Mouse (Mus musculus) C2C12 (cell line): ENCODE results near the gene Slc29a4. TPM values are rescaled to one million over a fixed set of nuclear protein-coding genes. Genes with fewer than 3 reads are reported as not detected.

Experiments
- H3K27me3 ChIP-seq: one replicate; pipeline ENCODE4 v1.6.1; 2011; ENCODE audit not compliant: control insufficient read depth, insufficient read depth, insufficient read length
- H3K36me3 ChIP-seq: one replicate; pipeline ENCODE4 v1.6.1; 2011; ENCODE audit not compliant: control insufficient read depth, insufficient read depth
- H3K4me3 ChIP-seq: one replicate; pipeline ENCODE4 v1.5.1; 2011; ENCODE audit warnings: mild to moderate bottlenecking, control low read depth; ENCODE audit not compliant: poor library complexity, insufficient read depth, severe bottlenecking
- H3K79me2 ChIP-seq: one replicate; pipeline ENCODE4 v1.6.1; 2011; ENCODE audit not compliant: control insufficient read depth, insufficient read depth
- H3K79me3 ChIP-seq: one replicate; pipeline ENCODE4 v1.6.1; 2011; ENCODE audit warnings: low read depth, control low read depth
- H3ac ChIP-seq: one replicate; pipeline ENCODE3; 2011; ENCODE audit warnings: low read depth; ENCODE audit not compliant: control insufficient read depth, insufficient read length
- CEBPB ChIP-seq: IDR thresholded peaks from one replicate; pipeline ENCODE4 v1.6.1; 2011; ENCODE audit warnings: low read depth, mild to moderate bottlenecking, control low read depth, moderate library complexity
- CTCF ChIP-seq: IDR thresholded peaks from one replicate; pipeline ENCODE4 v1.5.1; 2011; ENCODE audit not compliant: control insufficient read depth, insufficient read depth, insufficient read length
- FOSL1 ChIP-seq: IDR thresholded peaks from one replicate; pipeline ENCODE4 v1.8.0; 2011; ENCODE audit warnings: mild to moderate bottlenecking, low read length; ENCODE audit not compliant: poor library complexity, insufficient read depth, severe bottlenecking
- MAX ChIP-seq: IDR thresholded peaks from one replicate; pipeline ENCODE4 v1.6.1; 2011; ENCODE audit warnings: mild to moderate bottlenecking, control low read depth
- MYOD1 ChIP-seq: IDR thresholded peaks from one replicate; pipeline ENCODE4 v1.6.1; 2011; ENCODE audit warnings: low read depth; ENCODE audit not compliant: control insufficient read depth, insufficient read length
- MYOG ChIP-seq: IDR thresholded peaks from one replicate; pipeline ENCODE4 v1.6.1; 2011; ENCODE audit not compliant: control insufficient read depth, insufficient read length; ENCODE audit errors: extremely low read depth
- USF1 ChIP-seq: IDR thresholded peaks from one replicate; pipeline ENCODE4 v1.6.1; 2011; ENCODE audit warnings: low read depth, mild to moderate bottlenecking, control low read depth, moderate library complexity
- long read RNA-seq, 2 experiments: library from polyadenylated mRNA; unstranded; transcript quantifications; one replicate each; pipeline ENCODE4 v2.0.0; 2019 to 2020
- polyA plus RNA-seq: library from polyadenylated mRNA; unstranded; fragments of >200 nt; fragmentation: generic; extraction: Trizol; gene quantifications from one replicate; pipeline ENCODE4 v1.2.1, GENCODE M21; 2012; ENCODE audit warnings: missing spikeins

The Slc29a4 gene
- 0.05 TPM for polyA plus RNA-seq
- long read RNA-seq, experiment 1, result 0 reads
- long read RNA-seq, experiment 2, result 0 reads

GRCm38 (mm10) chr5:142692248-142692647, at the start of gene Slc29a4:
TSS of gene Slc29a4 (plus strand) at chr5:142692512.
- H3K4me3 ChIP-seq, result no peak within 1 kb of the TSS
- peaks cover 49% of the 10 kb centered on the region for H3K27me3 ChIP-seq
- no peak within 1 kb of the TSS for H3ac ChIP-seq
- no peaks in the 10 kb centered on the region for H3K36me3 ChIP-seq
- no peaks in the 10 kb centered on the region for H3K79me2 ChIP-seq
- no peak for TF ChIP-seq USF1
- no peak for TF ChIP-seq CEBPB
- no peaks in the 10 kb centered on the region for H3K79me3 ChIP-seq

GRCm38 (mm10) chr5:142648162-142648561, 44.1 kb upstream of the Slc29a4 start:
- H3ac ChIP-seq, result no peak overlapping the region
- TF ChIP-seq MAX (no peak), USF1 (no peak), CEBPB (no peak), CTCF (no peak), MYOD1 (no peak), FOSL1 (no peak), MYOG (no peak)
- no peak overlapping the region for H3K4me3 ChIP-seq
- H3K79me3 ChIP-seq, result peaks cover 16% of the 10 kb centered on the region
- H3K27me3 ChIP-seq, result no peaks in the 10 kb centered on the region
- H3K36me3 ChIP-seq, result peaks cover 1% of the 10 kb centered on the region
- peaks cover 43% of the 10 kb centered on the region for H3K79me2 ChIP-seq

GRCm38 (mm10) chr5:142649460-142650050, 42.8 kb upstream of the Slc29a4 start:
- no peaks in the 10 kb centered on the region for H3K27me3 ChIP-seq
- TF ChIP-seq MYOD1 (no peak), CTCF (no peak), FOSL1 (no peak), USF1 (no peak), CEBPB (no peak), MYOG (no peak), MAX (no peak)
- no peak overlapping the region for H3ac ChIP-seq
- H3K36me3 ChIP-seq, result no peaks in the 10 kb centered on the region
- no peak overlapping the region for H3K4me3 ChIP-seq
- peaks cover 43% of the 10 kb centered on the region for H3K79me2 ChIP-seq
- H3K79me3 ChIP-seq, result peaks cover 16% of the 10 kb centered on the region

GRCm38 (mm10) chr5:142650390-142650789, 41.9 kb upstream of the Slc29a4 start:
- Histone ChIP-seq H3ac (no peak overlapping the region), H3K79me2 (peaks cover 43% of the 10 kb centered on the region), H3K4me3 (no peak overlapping the region), H3K79me3 (peaks cover 16% of the 10 kb centered on the region), H3K27me3 (no peaks in the 10 kb centered on the region), H3K36me3 (no peaks in the 10 kb centered on the region)
- TF ChIP-seq USF1 (no peak), CTCF (no peak), MAX (no peak), MYOD1 (no peak), FOSL1 (no peak), CEBPB (no peak), MYOG (no peak)

- peaks cover under 1% of the 10 kb centered on the region for H3K36me3 ChIP-seq
- no peak for TF ChIP-seq MAX
- no peak for TF ChIP-seq CEBPB
- no peak for TF ChIP-seq CTCF
- TF ChIP-seq USF1, result no peak
- TF ChIP-seq MYOD1, result no peak
- TF ChIP-seq MYOG, result no peak
- TF ChIP-seq FOSL1, result no peak
Observed at GRCm38 (mm10) chr5:142650794-142651497, 41.4 kb upstream of the Slc29a4 start.

More at GRCm38 (mm10) chr5:142650794-142651497, 41.4 kb upstream of the Slc29a4 start:
- H3K79me3 ChIP-seq, result peaks cover 16% of the 10 kb centered on the region
- H3K79me2 ChIP-seq, result peaks cover 43% of the 10 kb centered on the region
- no peak overlapping the region for H3ac ChIP-seq
- H3K4me3 ChIP-seq, result no peak overlapping the region
- no peaks in the 10 kb centered on the region for H3K27me3 ChIP-seq
